Mouse (Mus musculus) small intestine, adult 2 months (tissue): Measurements from ENCODE around the gene Pygb.

ENCODE experiments used
- CTCF ChIP-seq: fragments of 200-500 bp; IDR thresholded peaks from 2 replicates; pipeline ENCODE4 v1.5.1; 2012; ENCODE audit warnings: low read depth, mild to moderate bottlenecking, control low read depth, inconsistent platforms, low read length, moderate library complexity, mixed read lengths; ENCODE audit not compliant: insufficient replicate concordance, insufficient read length; ENCODE audit errors: extremely low read depth
- POLR2A ChIP-seq: fragments of 200-500 bp; IDR thresholded peaks from 2 replicates; pipeline ENCODE4 v1.6.1; 2012; ENCODE audit warnings: low read depth, mild to moderate bottlenecking, control low read depth, inconsistent platforms, low read length, moderate library complexity

DNA sequence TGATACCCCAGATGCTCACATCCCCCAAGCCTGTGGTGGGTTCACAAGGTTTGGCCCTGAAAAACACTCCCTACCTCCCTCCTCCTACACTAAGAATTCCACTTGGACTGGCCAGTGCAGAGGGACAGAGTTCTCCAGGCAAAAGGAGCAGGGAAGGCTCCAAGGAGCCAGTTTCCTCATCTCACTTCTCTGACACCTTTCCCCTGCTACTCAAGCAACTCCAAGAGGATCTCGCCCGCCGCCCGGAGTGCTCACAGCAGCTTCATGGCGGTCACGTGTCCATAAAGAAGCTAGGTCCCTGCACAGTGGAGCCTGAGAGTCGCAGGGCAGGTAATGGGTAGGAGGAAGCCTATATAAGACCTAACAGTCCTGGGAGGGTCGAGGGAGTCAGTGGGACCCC, 14.5 kb upstream of the Pygb start:
- no peak for TF ChIP-seq POLR2A
- TF ChIP-seq CTCF, result no peak
